Mouse (Mus musculus): ENCODE measurements around the gene Usp49. TPM values are rescaled to one million over a fixed set of nuclear protein-coding genes. Genes with fewer than 3 reads are reported as not detected.
A peak's percentile ranks its signal among the peaks of the same experiment; 100 is the strongest.

Usp49 gene
- polyA plus RNA-seq (2012; rRNA removed) = 2.3 and 4.6 TPM in 2 replicates

- Histone ChIP-seq H3K4me1 (ENCODE audit: control insufficient read depth, insufficient read depth, insufficient read length, low read length) (peaks cover 17% of the 10 kb centered on the region; the same call in 1 of the 2 replicates), H3K36me3 (ENCODE audit: control insufficient read depth, insufficient read depth, low read length) (peaks cover 2% of the 10 kb centered on the region; the same call in 1 of the 2 replicates), H3K4me3 (ENCODE audit: low read depth, low read length) (peak within 1 kb of the TSS; percentile 84), H3K27ac (ENCODE audit: insufficient read depth, low read depth, low read length) (peak within 1 kb of the TSS; percentile 57), H3K27me3 (ENCODE audit: control insufficient read depth, insufficient read depth, low read length) (no peaks in the 10 kb centered on the region)
- TF ChIP-seq POLR2A (IDR thresholded peaks at IDR 0.05; ENCODE audit: low read depth, low read length) (no peak), CTCF (IDR thresholded peaks at IDR 0.05; ENCODE audit: extremely low read depth, insufficient read length, insufficient replicate concordance, low read depth, low read length) (no peak)
- WGBS = 3% methylated on average over 3 of the region's 3 CpGs
Observed at GRCm38 (mm10) chr17:47630678-47631065, at the start of gene Usp49. Gene Usp49, plus strand, starts transcription at chr17:47630690.

GRCm38 (mm10) chr17:47580962-47581361 lies 49.5 kb upstream of the Usp49 start:
- WGBS = 96% methylated on average over 4 of the region's 4 CpGs
- Histone ChIP-seq H3K27me3 (ENCODE audit: control insufficient read depth, insufficient read depth, low read length) (no peaks in the 10 kb centered on the region), H3K4me1 (ENCODE audit: control insufficient read depth, insufficient read depth, insufficient read length, low read length) (no peaks in the 10 kb centered on the region; the same call in 1 of the 2 replicates), H3K4me3 (ENCODE audit: low read depth, low read length) (no peak overlapping the region), H3K27ac (ENCODE audit: insufficient read depth, low read depth, low read length) (no peak overlapping the region), H3K36me3 (ENCODE audit: control insufficient read depth, insufficient read depth, low read length) (no peaks in the 10 kb centered on the region)
- no peak for TF ChIP-seq POLR2A (IDR thresholded peaks at IDR 0.05; ENCODE audit: low read depth, low read length)
- no peak for TF ChIP-seq CTCF (IDR thresholded peaks at IDR 0.05; ENCODE audit: extremely low read depth, insufficient read length, insufficient replicate concordance, low read depth, low read length)

GRCm38 (mm10) chr17:47588517-47588916 lies 42.0 kb upstream of the Usp49 start:
- no peak for TF ChIP-seq CTCF (IDR thresholded peaks at IDR 0.05; ENCODE audit: extremely low read depth, insufficient read length, insufficient replicate concordance, low read depth, low read length)
- no peak for TF ChIP-seq POLR2A (IDR thresholded peaks at IDR 0.05; ENCODE audit: low read depth, low read length)
- WGBS = 86% methylated on average over 8 of the region's 8 CpGs
- Histone ChIP-seq H3K36me3 (ENCODE audit: control insufficient read depth, insufficient read depth, low read length) (no peaks in the 10 kb centered on the region), H3K27me3 (ENCODE audit: control insufficient read depth, insufficient read depth, low read length) (no peaks in the 10 kb centered on the region), H3K27ac (ENCODE audit: insufficient read depth, low read depth, low read length) (no peak overlapping the region), H3K4me1 (ENCODE audit: control insufficient read depth, insufficient read depth, insufficient read length, low read length) (peaks cover 3% of the 10 kb centered on the region; the same call in 1 of the 2 replicates), H3K4me3 (ENCODE audit: low read depth, low read length) (no peak overlapping the region)

GRCm38 (mm10) chr17:47591073-47591472 lies 39.4 kb upstream of the Usp49 start:
- Histone ChIP-seq H3K27ac (ENCODE audit: insufficient read depth, low read depth, low read length) (no peak overlapping the region), H3K27me3 (ENCODE audit: control insufficient read depth, insufficient read depth, low read length) (no peaks in the 10 kb centered on the region), H3K4me3 (ENCODE audit: low read depth, low read length) (no peak overlapping the region), H3K4me1 (ENCODE audit: control insufficient read depth, insufficient read depth, insufficient read length, low read length) (peaks cover 6% of the 10 kb centered on the region), H3K36me3 (ENCODE audit: control insufficient read depth, insufficient read depth, low read length) (no peaks in the 10 kb centered on the region)
- TF ChIP-seq POLR2A (IDR thresholded peaks at IDR 0.05; ENCODE audit: low read depth, low read length) (no peak), CTCF (IDR thresholded peaks at IDR 0.05; ENCODE audit: extremely low read depth, insufficient read length, insufficient replicate concordance, low read depth, low read length) (no peak)
- 64% methylated on average over 3 of the region's 3 CpGs for WGBS

GRCm38 (mm10) chr17:47593215-47593853 lies 37.2 kb upstream of the Usp49 start:
- TF ChIP-seq POLR2A (IDR thresholded peaks at IDR 0.05; ENCODE audit: low read depth, low read length) (peak; percentile 54; the same call in 1 of the 2 replicates), CTCF (IDR thresholded peaks at IDR 0.05; ENCODE audit: extremely low read depth, insufficient read length, insufficient replicate concordance, low read depth, low read length) (no peak)
- Histone ChIP-seq H3K36me3 (ENCODE audit: control insufficient read depth, insufficient read depth, low read length) (no peaks in the 10 kb centered on the region), H3K4me1 (ENCODE audit: control insufficient read depth, insufficient read depth, insufficient read length, low read length) (peaks cover 6% of the 10 kb centered on the region), H3K4me3 (ENCODE audit: low read depth, low read length) (peak overlapping the region; percentile 79), H3K27ac (ENCODE audit: insufficient read depth, low read depth, low read length) (peak overlapping the region; percentile 24; the same call in 1 of the 2 replicates), H3K27me3 (ENCODE audit: control insufficient read depth, insufficient read depth, low read length) (no peaks in the 10 kb centered on the region)
- WGBS = under 1% methylated on average over 61 of the region's 63 CpGs

GRCm38 (mm10) chr17:47593854-47594182 lies 36.7 kb upstream of the Usp49 start:
- peaks cover 6% of the 10 kb centered on the region for H3K4me1 ChIP-seq (ENCODE audit: control insufficient read depth, insufficient read depth, insufficient read length, low read length)
- no peak for TF ChIP-seq POLR2A (IDR thresholded peaks at IDR 0.05; ENCODE audit: low read depth, low read length)
- no peak for TF ChIP-seq CTCF (IDR thresholded peaks at IDR 0.05; ENCODE audit: extremely low read depth, insufficient read length, insufficient replicate concordance, low read depth, low read length)
- peak overlapping the region; percentile 79 for H3K4me3 ChIP-seq (ENCODE audit: low read depth, low read length)

GRCm38 (mm10) chr17:47594183-47594968 lies 36.1 kb upstream of the Usp49 start:
- TF ChIP-seq CTCF (IDR thresholded peaks at IDR 0.05; ENCODE audit: extremely low read depth, insufficient read length, insufficient replicate concordance, low read depth, low read length) = no peak
- TF ChIP-seq POLR2A (IDR thresholded peaks at IDR 0.05; ENCODE audit: low read depth, low read length) = no peak
- under 1% methylated on average over 43 of the region's 43 CpGs for WGBS
- Histone ChIP-seq H3K27ac (ENCODE audit: insufficient read depth, low read depth, low read length) (peak overlapping the region; percentile 24), H3K4me3 (ENCODE audit: low read depth, low read length) (peak overlapping the region; percentile 79), H3K36me3 (ENCODE audit: control insufficient read depth, insufficient read depth, low read length) (no peaks in the 10 kb centered on the region; the same call in 1 of the 2 replicates), H3K4me1 (ENCODE audit: control insufficient read depth, insufficient read depth, insufficient read length, low read length) (peaks cover 6% of the 10 kb centered on the region), H3K27me3 (ENCODE audit: control insufficient read depth, insufficient read depth, low read length) (no peaks in the 10 kb centered on the region)

More at GRCm38 (mm10) chr17:47593854-47594182, 36.7 kb upstream of the Usp49 start:
- no peaks in the 10 kb centered on the region for H3K36me3 ChIP-seq (ENCODE audit: control insufficient read depth, insufficient read depth, low read length)
- WGBS = 1% methylated on average over 13 of the region's 13 CpGs
- H3K27me3 ChIP-seq (ENCODE audit: control insufficient read depth, insufficient read depth, low read length) = no peaks in the 10 kb centered on the region
- H3K27ac ChIP-seq (ENCODE audit: insufficient read depth, low read depth, low read length) = peak overlapping the region; percentile 24

Data from small intestine, adult 2 months (tissue).